Mouse (Mus musculus) lung, embryonic 14.5 days (tissue): ENCODE results near the gene Mapt. TPM values are rescaled to one million over a fixed set of nuclear protein-coding genes. Genes with fewer than 3 reads are reported as not detected.

Experiments
- ATAC-seq: fragments of 200-750 bp; cut with Nextera tagmentation; 2 replicates; pipeline ENCODE4 v1.8.0; 2017; ENCODE audit warnings: mild to moderate bottlenecking, moderate TSS enrichment, moderate library complexity; ENCODE audit not compliant: insufficient read depth
- DNase-seq: peaks from one replicate; pipeline ENCODE4 v3.0.0-alpha.2; 2015
- H3K27ac ChIP-seq: fragments of 300-500 bp; sonication (generic); 2 replicates; pipeline ENCODE4 v1.5.1; 2014; ENCODE audit warnings: low read depth, mild to moderate bottlenecking, moderate library complexity
- H3K27me3 ChIP-seq: fragments of 300-500 bp; sonication (generic); 2 replicates; pipeline ENCODE4 v1.6.1; 2014; ENCODE audit warnings: low read length, control low read depth; ENCODE audit not compliant: insufficient read depth
- H3K36me3 ChIP-seq: fragments of 300-500 bp; sonication (generic); 2 replicates; pipeline ENCODE4 v1.6.1; 2014; ENCODE audit warnings: control low read depth; ENCODE audit not compliant: insufficient read depth
- H3K4me1 ChIP-seq: fragments of 300-500 bp; sonication (generic); 2 replicates; pipeline ENCODE4 v1.6.1; 2014; ENCODE audit warnings: antibody characterized with exemption, control low read depth; ENCODE audit not compliant: insufficient read depth
- H3K4me2 ChIP-seq: fragments of 300-500 bp; sonication (generic); 2 replicates; pipeline ENCODE4 v1.6.1; 2014; ENCODE audit warnings: mild to moderate bottlenecking
- H3K4me3 ChIP-seq: fragments of 300-500 bp; sonication (generic); 2 replicates; pipeline ENCODE4 v1.5.1; 2014; ENCODE audit warnings: low read depth, low read length
- H3K9ac ChIP-seq: fragments of 300-500 bp; sonication (generic); 2 replicates; pipeline ENCODE4 v1.6.1; 2014
- H3K9me3 ChIP-seq: fragments of 300-500 bp; sonication (generic); 2 replicates; pipeline ENCODE4 v1.6.1; 2016; ENCODE audit warnings: low read depth, low read length, control low read depth
- CTCF ChIP-seq: IDR thresholded peaks from 2 replicates; pipeline ENCODE4 v1.5.1; 2016; ENCODE audit warnings: antibody characterized with exemption, low read depth
- WGBS: fragments of 180-500 bp; shearing (Covaris S2); extraction: QIAGEN DNeasy Blood & Tissue Kit; methylation state at CpG from one replicate; pipeline ENCODE4 v1.1.7; 2014; 5-methylcytosine and 5-hydroxymethylcytosine counted together
- polyA plus RNA-seq: library from polyadenylated mRNA; unstranded; fragments of >200 nt; fragmentation: Nextera tagmentation; extraction: Ambion mirVana; gene quantifications from 2 replicates; pipeline ENCODE4 v1.2.1, GENCODE M21; 2014

Mapt gene
- polyA plus RNA-seq, 1 experiment from 2014 or later = 2.5 TPM

GRCm38 (mm10) chr11:104220291-104220690, 10.9 kb upstream of the Mapt start:
- 70% methylated on average over 4 of the region's 4 CpGs for WGBS

GRCm38 (mm10) chr11:104221751-104222150, 9.4 kb upstream of the Mapt start:
- no peak for DNase-seq
- Histone ChIP-seq H3K4me3 (no peak overlapping the region), H3K9me3 (no peaks in the 10 kb centered on the region), H3K27ac (no peak overlapping the region), H3K9ac (no peak overlapping the region), H3K4me1 (no peaks in the 10 kb centered on the region), H3K36me3 (no peaks in the 10 kb centered on the region), H3K27me3 (no peaks in the 10 kb centered on the region), H3K4me2 (no peak overlapping the region)
- no peak for TF ChIP-seq CTCF
- WGBS = 77% methylated on average over 5 of the region's 5 CpGs
- no peak for ATAC-seq

More at GRCm38 (mm10) chr11:104220291-104220690, 10.9 kb upstream of the Mapt start:
- no peak overlapping the region for H3K27ac ChIP-seq
- DNase-seq (no peak), ATAC-seq (no peak)
- no peak overlapping the region for H3K4me2 ChIP-seq
- TF ChIP-seq CTCF = no peak
- no peak overlapping the region for H3K9ac ChIP-seq
- H3K27me3 ChIP-seq = no peaks in the 10 kb centered on the region
- no peaks in the 10 kb centered on the region for H3K9me3 ChIP-seq
- no peaks in the 10 kb centered on the region for H3K36me3 ChIP-seq
- no peak overlapping the region for H3K4me3 ChIP-seq
- H3K4me1 ChIP-seq = no peaks in the 10 kb centered on the region

- 77% methylated on average over 9 of the region's 9 CpGs for WGBS
- H3K27me3 ChIP-seq = no peaks in the 10 kb centered on the region
- ATAC-seq (no peak), DNase-seq (no peak)
- TF ChIP-seq CTCF = no peak
- H3K4me3 ChIP-seq = no peak overlapping the region
- H3K9ac ChIP-seq = no peak overlapping the region
- H3K4me2 ChIP-seq = no peak overlapping the region
- H3K36me3 ChIP-seq = no peaks in the 10 kb centered on the region
- H3K27ac ChIP-seq = no peak overlapping the region
- H3K9me3 ChIP-seq = no peaks in the 10 kb centered on the region
- no peaks in the 10 kb centered on the region for H3K4me1 ChIP-seq
Observed at GRCm38 (mm10) chr11:104223301-104223700, 7.9 kb upstream of the Mapt start.

GRCm38 (mm10) chr11:104229391-104229790, 1.8 kb upstream of the Mapt start:
- no peak overlapping the region for H3K4me3 ChIP-seq
- DNase-seq (no peak), ATAC-seq (no peak)
- peaks cover 38% of the 10 kb centered on the region for H3K27me3 ChIP-seq
- H3K4me2 ChIP-seq = no peak overlapping the region
- H3K27ac ChIP-seq = no peak overlapping the region
- 64% methylated on average over 4 of the region's 4 CpGs for WGBS
- no peaks in the 10 kb centered on the region for H3K4me1 ChIP-seq
- H3K36me3 ChIP-seq = no peaks in the 10 kb centered on the region
- H3K9ac ChIP-seq = no peak overlapping the region
- no peak for TF ChIP-seq CTCF
- no peaks in the 10 kb centered on the region for H3K9me3 ChIP-seq

GRCm38 (mm10) chr11:104230066-104230778, 968 bp upstream of the Mapt start:
- no peaks in the 10 kb centered on the region for H3K4me1 ChIP-seq
- H3K4me2 ChIP-seq = peak overlapping the region; percentile 99
- H3K9me3 ChIP-seq = no peaks in the 10 kb centered on the region
- peak overlapping the region; percentile 52 for H3K4me3 ChIP-seq
- TF ChIP-seq CTCF = no peak
- peak; percentile 40 for DNase-seq
- 9% methylated on average over 9 of the region's 9 CpGs for WGBS
- no peak overlapping the region for H3K27ac ChIP-seq
- peaks cover 46% of the 10 kb centered on the region for H3K27me3 ChIP-seq
- no peaks in the 10 kb centered on the region for H3K36me3 ChIP-seq
- no peak for ATAC-seq
- H3K9ac ChIP-seq = peak overlapping the region; percentile 56

GRCm38 (mm10) chr11:104232141-104233061, 1.2 kb downstream of the Mapt start:
- Histone ChIP-seq H3K4me3 (peak overlapping the region; percentile 52), H3K27ac (no peak overlapping the region), H3K4me2 (peak overlapping the region; percentile 99), H3K9me3 (no peaks in the 10 kb centered on the region), H3K36me3 (no peaks in the 10 kb centered on the region), H3K9ac (no peak overlapping the region), H3K4me1 (no peaks in the 10 kb centered on the region), H3K27me3 (peaks cover 60% of the 10 kb centered on the region)
- peak; percentile 19; the same call in 1 of the 2 replicates for ATAC-seq
- WGBS = under 1% methylated on average over 69 of the region's 72 CpGs
- peak; percentile 19 for DNase-seq
- no peak for TF ChIP-seq CTCF

GRCm38 (mm10) chr11:104233101-104233500, 1.9 kb downstream of the Mapt start:
- no peak for DNase-seq
- ATAC-seq = no peak

More at GRCm38 (mm10) chr11:104233101-104233500, 1.9 kb downstream of the Mapt start:
- no peak overlapping the region for H3K9ac ChIP-seq
- H3K4me3 ChIP-seq = peak overlapping the region; percentile 52; the same call in 1 of the 2 replicates
- 1% methylated on average over 10 of the region's 10 CpGs for WGBS
- H3K27me3 ChIP-seq = peaks cover 60% of the 10 kb centered on the region
- no peak overlapping the region for H3K27ac ChIP-seq
- H3K36me3 ChIP-seq = no peaks in the 10 kb centered on the region
- TF ChIP-seq CTCF = no peak
- H3K9me3 ChIP-seq = no peaks in the 10 kb centered on the region
- peak overlapping the region; percentile 99; the same call in 1 of the 2 replicates for H3K4me2 ChIP-seq
- no peaks in the 10 kb centered on the region for H3K4me1 ChIP-seq
